Mouse (Mus musculus) myocyte (in vitro differentiated cells): ENCODE measurements around the gene Dmxl2. TPM values are rescaled to one million over a fixed set of nuclear protein-coding genes. Genes with fewer than 3 reads are reported as not detected.

Experiments used
- H3K27me3 ChIP-seq: one replicate; pipeline ENCODE4 v1.6.1; 2011; ENCODE audit not compliant: control insufficient read depth, insufficient read depth, insufficient read length
- H3K36me3 ChIP-seq: one replicate; pipeline ENCODE4 v1.6.1; 2011; ENCODE audit not compliant: control insufficient read depth, insufficient read depth
- H3K4me2 ChIP-seq: one replicate; pipeline ENCODE4 v1.6.1; 2011; ENCODE audit warnings: low read depth, control low read depth
- H3K4me3 ChIP-seq: one replicate; pipeline ENCODE4 v1.5.1; 2011; ENCODE audit warnings: mild to moderate bottlenecking, control low read depth, moderate library complexity
- H3K79me2 ChIP-seq: one replicate; pipeline ENCODE4 v1.6.1; 2011; ENCODE audit not compliant: control insufficient read depth, insufficient read depth
- H3ac ChIP-seq: one replicate; pipeline ENCODE4 v1.6.1; 2011; ENCODE audit not compliant: control insufficient read depth, insufficient read length
- CEBPB ChIP-seq: IDR thresholded peaks from 2 replicates; pipeline ENCODE4 v1.6.1; 2011; ENCODE audit warnings: mild to moderate bottlenecking, moderate library complexity; ENCODE audit not compliant: poor library complexity, insufficient read depth, severe bottlenecking
- E2F4 ChIP-seq: IDR thresholded peaks from one replicate; pipeline ENCODE4 v1.6.1; 2011; ENCODE audit warnings: mild to moderate bottlenecking, control low read depth, moderate library complexity; ENCODE audit not compliant: insufficient read depth
- MAX ChIP-seq: IDR thresholded peaks from one replicate; pipeline ENCODE4 v1.6.1; 2011; ENCODE audit warnings: low read depth, mild to moderate bottlenecking, control low read depth
- MYOD1 ChIP-seq, 3 experiments: IDR thresholded peaks; one replicate each; pipeline ENCODE4 v1.6.1; 2011; ENCODE audit warnings: control low read depth in 2 of 3, low read depth in 2 of 3, mild to moderate bottlenecking in 2 of 3, moderate library complexity in 1 of 3; ENCODE audit not compliant: insufficient read length in 2 of 3, control insufficient read depth in 1 of 3
- MYOG ChIP-seq, 3 experiments: IDR thresholded peaks; one replicate each; pipeline ENCODE4 v1.6.1; 2011; ENCODE audit warnings: control low read depth in 2 of 3, low read depth in 2 of 3, mild to moderate bottlenecking in 2 of 3; ENCODE audit not compliant: insufficient read length in 2 of 3, control insufficient read depth in 1 of 3, insufficient read depth in 1 of 3
- POLR2A ChIP-seq: IDR thresholded peaks from one replicate; pipeline ENCODE4 v1.6.1; 2011; ENCODE audit warnings: low read depth, mild to moderate bottlenecking, control low read depth, moderate library complexity; ENCODE audit not compliant: insufficient read length
- POLR2AphosphoS2 ChIP-seq: IDR thresholded peaks from one replicate; pipeline ENCODE4 v1.6.1; 2011; ENCODE audit warnings: low read depth, control low read depth; ENCODE audit not compliant: insufficient read length
- REST ChIP-seq: IDR thresholded peaks from one replicate; pipeline ENCODE4 v1.6.1; 2011; ENCODE audit warnings: mild to moderate bottlenecking, control low read depth, moderate library complexity; ENCODE audit not compliant: insufficient read depth, insufficient read length
- SRF ChIP-seq: IDR thresholded peaks from one replicate; pipeline ENCODE4 v1.6.1; 2011; ENCODE audit warnings: low read depth; ENCODE audit not compliant: control insufficient read depth, insufficient read length
- TCF12 ChIP-seq: IDR thresholded peaks from one replicate; pipeline ENCODE4 v1.6.1; 2011; ENCODE audit warnings: mild to moderate bottlenecking, control low read depth; ENCODE audit not compliant: poor library complexity, insufficient read depth, severe bottlenecking
- TCF3 ChIP-seq: IDR thresholded peaks from one replicate; pipeline ENCODE4 v1.6.1; 2011; ENCODE audit warnings: low read depth, control low read depth; ENCODE audit not compliant: insufficient read length
- USF1 ChIP-seq: IDR thresholded peaks from one replicate; pipeline ENCODE4 v1.6.1; 2011; ENCODE audit warnings: low read depth, mild to moderate bottlenecking, control low read depth, moderate library complexity
- polyA plus RNA-seq: library from polyadenylated mRNA; unstranded; fragments of >200 nt; fragmentation: generic; extraction: Trizol; gene quantifications from one replicate; pipeline ENCODE4 v1.2.1, GENCODE M21; 2012; ENCODE audit warnings: missing spikeins

Dmxl2 gene
- polyA plus RNA-seq, 1 experiment: 0.22 TPM

- H3ac ChIP-seq: no peak overlapping the region
- TF ChIP-seq SRF (no peak), POLR2AphosphoS2 (no peak), TCF12 (no peak), E2F4 (no peak), CEBPB (no peak), TCF3 (no peak), USF1 (no peak), MAX (no peak), MYOD1 (IDR thresholded peaks at IDR 0.05; ENCODE audit: control insufficient read depth in 1 of 3, insufficient read length in 2 of 3, low read depth in 2 of 3) (no peak), REST (no peak), POLR2A (no peak), MYOG (IDR thresholded peaks at IDR 0.05; ENCODE audit: control insufficient read depth in 1 of 3, insufficient read depth in 1 of 3, insufficient read length in 2 of 3, low read depth in 2 of 3) (no peak)
These were observed 39.4 kb upstream of the Dmxl2 start for GRCm38 (mm10) chr9:54540801-54541200.

GRCm38 (mm10) chr9:54538684-54539083 is 37.3 kb upstream of the Dmxl2 start, which contains the start of gene Sh2d7:
TSS of gene Sh2d7 (plus strand) at chr9:54538984.
- peaks cover 19% of the 10 kb centered on the region for H3K27me3 ChIP-seq
- H3K4me3 ChIP-seq: no peak within 1 kb of the TSS
- no peaks in the 10 kb centered on the region for H3K36me3 ChIP-seq
- H3K79me2 ChIP-seq: no peaks in the 10 kb centered on the region
- TF ChIP-seq TCF3: no peak
- TF ChIP-seq MYOD1 (IDR thresholded peaks at IDR 0.05; ENCODE audit: control insufficient read depth in 1 of 3, insufficient read length in 2 of 3, low read depth in 2 of 3): no peak
- no peak for TF ChIP-seq E2F4
- no peak for TF ChIP-seq POLR2AphosphoS2
- TF ChIP-seq CEBPB: no peak
- TF ChIP-seq POLR2A: no peak
- no peak for TF ChIP-seq REST
- TF ChIP-seq SRF: no peak
- no peak for TF ChIP-seq MYOG (IDR thresholded peaks at IDR 0.05; ENCODE audit: control insufficient read depth in 1 of 3, insufficient read depth in 1 of 3, insufficient read length in 2 of 3, low read depth in 2 of 3)
- no peak for TF ChIP-seq MAX
- TF ChIP-seq TCF12: no peak
- no peak for TF ChIP-seq USF1
- no peak within 1 kb of the TSS for H3K4me2 ChIP-seq
- no peak within 1 kb of the TSS for H3ac ChIP-seq

More at GRCm38 (mm10) chr9:54540801-54541200, 39.4 kb upstream of the Dmxl2 start:
- Histone ChIP-seq H3K36me3 (no peaks in the 10 kb centered on the region), H3K4me2 (no peak overlapping the region), H3K79me2 (no peaks in the 10 kb centered on the region), H3K27me3 (peaks cover 9% of the 10 kb centered on the region), H3K4me3 (no peak overlapping the region)

GRCm38 (mm10) chr9:54538244-54538643 is 36.8 kb upstream of the Dmxl2 start:
- Histone ChIP-seq H3K79me2 (no peaks in the 10 kb centered on the region), H3K27me3 (peaks cover 19% of the 10 kb centered on the region), H3K36me3 (no peaks in the 10 kb centered on the region), H3ac (no peak overlapping the region), H3K4me2 (no peak overlapping the region), H3K4me3 (no peak overlapping the region)
- no peak for TF ChIP-seq POLR2A
- TF ChIP-seq CEBPB: no peak
- no peak for TF ChIP-seq MYOD1 (IDR thresholded peaks at IDR 0.05; ENCODE audit: control insufficient read depth in 1 of 3, insufficient read length in 2 of 3, low read depth in 2 of 3)
- no peak for TF ChIP-seq E2F4
- TF ChIP-seq TCF3: no peak
- no peak for TF ChIP-seq TCF12
- TF ChIP-seq MAX: no peak
- no peak for TF ChIP-seq REST
- TF ChIP-seq SRF: no peak
- no peak for TF ChIP-seq USF1
- TF ChIP-seq MYOG (IDR thresholded peaks at IDR 0.05; ENCODE audit: control insufficient read depth in 1 of 3, insufficient read depth in 1 of 3, insufficient read length in 2 of 3, low read depth in 2 of 3): no peak
- no peak for TF ChIP-seq POLR2AphosphoS2

GRCm38 (mm10) chr9:54537480-54537879 is 36.1 kb upstream of the Dmxl2 start:
- TF ChIP-seq MAX: no peak
- TF ChIP-seq USF1: no peak
- TF ChIP-seq MYOG (IDR thresholded peaks at IDR 0.05; ENCODE audit: control insufficient read depth in 1 of 3, insufficient read depth in 1 of 3, insufficient read length in 2 of 3, low read depth in 2 of 3): no peak
- TF ChIP-seq POLR2AphosphoS2: no peak
- TF ChIP-seq TCF3: no peak
- no peak for TF ChIP-seq E2F4
- TF ChIP-seq REST: no peak
- no peak for TF ChIP-seq TCF12
- no peak for TF ChIP-seq CEBPB
- TF ChIP-seq POLR2A: no peak
- TF ChIP-seq SRF: no peak
- TF ChIP-seq MYOD1 (IDR thresholded peaks at IDR 0.05; ENCODE audit: control insufficient read depth in 1 of 3, insufficient read length in 2 of 3, low read depth in 2 of 3): no peak
- Histone ChIP-seq H3K27me3 (peaks cover 24% of the 10 kb centered on the region), H3K36me3 (no peaks in the 10 kb centered on the region), H3K79me2 (no peaks in the 10 kb centered on the region), H3K4me2 (no peak overlapping the region), H3ac (no peak overlapping the region), H3K4me3 (no peak overlapping the region)

- H3K4me2 ChIP-seq: no peak overlapping the region
- H3K4me3 ChIP-seq: no peak overlapping the region
- no peaks in the 10 kb centered on the region for H3K79me2 ChIP-seq
- no peak overlapping the region for H3ac ChIP-seq
- peaks cover 25% of the 10 kb centered on the region for H3K27me3 ChIP-seq
- H3K36me3 ChIP-seq: no peaks in the 10 kb centered on the region
- TF ChIP-seq MAX (no peak), SRF (no peak), CEBPB (no peak), TCF3 (no peak), E2F4 (no peak), TCF12 (no peak), POLR2A (no peak), MYOG (IDR thresholded peaks at IDR 0.05; ENCODE audit: control insufficient read depth in 1 of 3, insufficient read depth in 1 of 3, insufficient read length in 2 of 3, low read depth in 2 of 3) (no peak), USF1 (no peak), POLR2AphosphoS2 (no peak), MYOD1 (IDR thresholded peaks at IDR 0.05; ENCODE audit: control insufficient read depth in 1 of 3, insufficient read length in 2 of 3, low read depth in 2 of 3) (no peak), REST (no peak)
These were observed 35.6 kb upstream of the Dmxl2 start for GRCm38 (mm10) chr9:54537030-54537429.
